Mouse (Mus musculus): ENCODE measurements around the gene Gm21915. TPM values are rescaled to one million over a fixed set of nuclear protein-coding genes. Genes with fewer than 3 reads are reported as not detected.

Gm21915 gene
- not detected in 2 replicates for polyA plus RNA-seq (2014; fragmentation: Nextera tagmentation; extraction: Ambion mirVana)

GRCm38 (mm10) chr9:40670313-40670712 is at the start of gene Gm21915:
Gene Gm21915 (plus strand): TSS chr9:40670613.
- H3K4me2 ChIP-seq (ENCODE audit: low read depth, low read length): no peak within 1 kb of the TSS
- 86% methylated on average over 3 of the region's 3 CpGs for WGBS
- no peaks in the 10 kb centered on the region for H3K27me3 ChIP-seq (ENCODE audit: control insufficient read depth, insufficient read depth, low read length)
- no peak within 1 kb of the TSS for H3K4me3 ChIP-seq (ENCODE audit: low read depth, low read length)
- H3K9ac ChIP-seq (replicated peaks; ENCODE audit: low read length): no peak within 1 kb of the TSS
- no peaks in the 10 kb centered on the region for H3K36me3 ChIP-seq (replicated peaks; ENCODE audit: control insufficient read depth, insufficient read depth, low read depth, low read length)
- ATAC-seq (replicated peaks; ENCODE audit: insufficient number of reproducible peaks, low FRiP score, low TSS enrichment, low read depth) (no peak), DNase-seq (ENCODE audit: low spot score) (no peak)
- H3K4me1 ChIP-seq (ENCODE audit: control insufficient read depth, insufficient read depth, low read length): no peaks in the 10 kb centered on the region
- H3K27ac ChIP-seq (replicated peaks; ENCODE audit: low read depth, low read length): no peak within 1 kb of the TSS
- no peaks in the 10 kb centered on the region for H3K9me3 ChIP-seq (replicated peaks; ENCODE audit: control insufficient read depth, low read length)

- Histone ChIP-seq H3K27ac (replicated peaks; ENCODE audit: low read depth, low read length) (no peak overlapping the region), H3K27me3 (ENCODE audit: control insufficient read depth, insufficient read depth, low read length) (no peaks in the 10 kb centered on the region), H3K9ac (replicated peaks; ENCODE audit: low read length) (no peak overlapping the region), H3K4me3 (ENCODE audit: low read depth, low read length) (no peak overlapping the region), H3K9me3 (replicated peaks; ENCODE audit: control insufficient read depth, low read length) (no peaks in the 10 kb centered on the region), H3K4me1 (ENCODE audit: control insufficient read depth, insufficient read depth, low read length) (no peaks in the 10 kb centered on the region), H3K4me2 (ENCODE audit: low read depth, low read length) (no peak overlapping the region), H3K36me3 (replicated peaks; ENCODE audit: control insufficient read depth, insufficient read depth, low read depth, low read length) (no peaks in the 10 kb centered on the region)
- WGBS: 96% methylated on average over 3 of the region's 3 CpGs
- ATAC-seq (replicated peaks; ENCODE audit: insufficient number of reproducible peaks, low FRiP score, low TSS enrichment, low read depth): no peak
- DNase-seq (ENCODE audit: low spot score): no peak
These were observed 48.1 kb upstream of the Gm21915 start for GRCm38 (mm10) chr9:40622265-40622664.

DNA sequence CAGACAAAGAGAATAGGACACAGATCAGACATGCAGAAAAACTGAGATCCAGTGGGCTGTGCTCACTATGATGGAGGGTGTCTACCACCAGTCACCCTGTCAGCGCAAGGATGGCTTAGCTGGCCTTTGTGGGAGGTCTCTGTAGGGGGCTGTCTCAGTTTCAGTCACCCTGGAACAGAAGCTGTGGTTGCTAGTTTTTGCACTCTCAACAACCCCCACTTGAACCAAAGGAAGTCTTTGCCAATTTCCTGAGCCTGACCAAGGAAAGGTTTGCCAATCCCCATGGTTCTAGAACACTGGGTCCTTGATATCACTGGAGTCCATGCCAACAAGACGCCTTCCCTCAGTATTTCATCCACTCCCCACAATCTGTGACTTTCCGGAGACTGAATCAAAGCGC is 47.6 kb upstream of the Gm21915 start:
- no peak overlapping the region for H3K4me3 ChIP-seq (ENCODE audit: low read depth, low read length)
- no peak overlapping the region for H3K9ac ChIP-seq (replicated peaks; ENCODE audit: low read length)
- no peaks in the 10 kb centered on the region for H3K4me1 ChIP-seq (ENCODE audit: control insufficient read depth, insufficient read depth, low read length)
- H3K9me3 ChIP-seq (replicated peaks; ENCODE audit: control insufficient read depth, low read length): no peaks in the 10 kb centered on the region
- no peak for DNase-seq (ENCODE audit: low spot score)
- H3K36me3 ChIP-seq (replicated peaks; ENCODE audit: control insufficient read depth, insufficient read depth, low read depth, low read length): no peaks in the 10 kb centered on the region
- ATAC-seq (replicated peaks; ENCODE audit: insufficient number of reproducible peaks, low FRiP score, low TSS enrichment, low read depth): no peak
- H3K27ac ChIP-seq (replicated peaks; ENCODE audit: low read depth, low read length): no peak overlapping the region
- H3K27me3 ChIP-seq (ENCODE audit: control insufficient read depth, insufficient read depth, low read length): no peaks in the 10 kb centered on the region
- H3K4me2 ChIP-seq (ENCODE audit: low read depth, low read length): no peak overlapping the region
- WGBS: 85% methylated on average over 4 of the region's 4 CpGs

- DNase-seq (ENCODE audit: low spot score) (no peak), ATAC-seq (replicated peaks; ENCODE audit: insufficient number of reproducible peaks, low FRiP score, low TSS enrichment, low read depth) (no peak)
- H3K4me2 ChIP-seq (ENCODE audit: low read depth, low read length): no peak overlapping the region
- WGBS: 89% methylated on average over 3 of the region's 3 CpGs
- H3K9ac ChIP-seq (replicated peaks; ENCODE audit: low read length): no peak overlapping the region
- no peak overlapping the region for H3K4me3 ChIP-seq (ENCODE audit: low read depth, low read length)
- no peaks in the 10 kb centered on the region for H3K4me1 ChIP-seq (ENCODE audit: control insufficient read depth, insufficient read depth, low read length)
- no peaks in the 10 kb centered on the region for H3K27me3 ChIP-seq (ENCODE audit: control insufficient read depth, insufficient read depth, low read length)
- no peak overlapping the region for H3K27ac ChIP-seq (replicated peaks; ENCODE audit: low read depth, low read length)
- no peaks in the 10 kb centered on the region for H3K36me3 ChIP-seq (replicated peaks; ENCODE audit: control insufficient read depth, insufficient read depth, low read depth, low read length)
- H3K9me3 ChIP-seq (replicated peaks; ENCODE audit: control insufficient read depth, low read length): no peaks in the 10 kb centered on the region
These were observed 45.1 kb upstream of the Gm21915 start for GRCm38 (mm10) chr9:40625341-40625740.

DNA sequence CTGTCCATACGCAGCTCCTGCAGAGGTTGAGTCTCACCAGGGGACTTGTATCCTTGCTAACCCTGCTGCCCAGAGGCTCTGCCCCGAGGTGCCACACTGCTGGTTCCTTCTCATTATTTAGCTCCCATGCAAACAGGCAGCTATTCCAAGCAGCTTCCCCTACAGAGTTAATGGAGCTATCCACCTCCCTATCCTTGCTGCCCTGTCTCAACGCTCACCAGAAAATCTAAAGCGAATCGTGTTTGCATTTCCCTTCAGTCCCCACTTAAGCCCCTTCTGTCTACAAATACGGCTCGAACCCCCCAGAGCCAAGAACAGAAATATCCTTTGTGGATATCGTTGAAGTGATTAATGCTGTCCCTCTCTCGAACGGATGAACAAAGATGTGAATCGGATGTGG is 43.8 kb upstream of the Gm21915 start:
- H3K4me1 ChIP-seq (ENCODE audit: control insufficient read depth, insufficient read depth, low read length): no peaks in the 10 kb centered on the region
- ATAC-seq (replicated peaks; ENCODE audit: insufficient number of reproducible peaks, low FRiP score, low TSS enrichment, low read depth) (no peak), DNase-seq (ENCODE audit: low spot score) (no peak)
- no peak overlapping the region for H3K4me2 ChIP-seq (ENCODE audit: low read depth, low read length)
- no peak overlapping the region for H3K27ac ChIP-seq (replicated peaks; ENCODE audit: low read depth, low read length)
- 47% methylated on average over 11 of the region's 11 CpGs for WGBS
- no peaks in the 10 kb centered on the region for H3K9me3 ChIP-seq (replicated peaks; ENCODE audit: control insufficient read depth, low read length)
- no peak overlapping the region for H3K4me3 ChIP-seq (ENCODE audit: low read depth, low read length)
- H3K36me3 ChIP-seq (replicated peaks; ENCODE audit: control insufficient read depth, insufficient read depth, low read depth, low read length): no peaks in the 10 kb centered on the region
- no peaks in the 10 kb centered on the region for H3K27me3 ChIP-seq (ENCODE audit: control insufficient read depth, insufficient read depth, low read length)
- no peak overlapping the region for H3K9ac ChIP-seq (replicated peaks; ENCODE audit: low read length)

DNA sequence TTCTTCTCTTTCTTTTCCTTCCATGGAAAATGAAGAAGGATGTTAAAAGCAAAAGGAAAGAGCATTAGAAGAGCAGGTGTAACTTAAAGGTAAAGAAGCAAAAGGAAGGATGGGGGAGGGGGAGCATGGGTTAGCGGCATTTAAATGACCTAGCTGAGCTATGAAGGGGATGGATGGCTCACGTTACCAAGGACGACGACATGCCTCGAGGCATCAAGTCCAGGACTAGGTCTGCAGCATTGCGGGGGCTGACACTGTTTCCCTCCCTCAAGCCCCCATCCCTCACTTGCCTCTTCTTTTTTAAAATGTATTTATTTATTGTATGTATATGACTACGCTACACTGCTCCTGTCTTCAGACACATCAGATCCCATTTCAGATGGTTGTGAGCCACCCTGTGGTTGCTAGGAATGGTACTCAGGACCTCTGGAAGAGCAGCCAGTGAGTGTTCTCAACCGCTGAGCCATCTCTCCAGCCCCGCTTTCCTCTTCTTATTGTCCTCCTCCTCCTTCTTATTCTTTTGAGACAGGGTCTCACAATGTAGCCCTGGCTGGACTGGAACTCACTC is 43.2 kb upstream of the Gm21915 start:
- no peak overlapping the region for H3K4me3 ChIP-seq (ENCODE audit: low read depth, low read length)
- H3K4me2 ChIP-seq (ENCODE audit: low read depth, low read length): no peak overlapping the region
- H3K36me3 ChIP-seq (replicated peaks; ENCODE audit: control insufficient read depth, insufficient read depth, low read depth, low read length): no peaks in the 10 kb centered on the region
- H3K4me1 ChIP-seq (ENCODE audit: control insufficient read depth, insufficient read depth, low read length): no peaks in the 10 kb centered on the region
- WGBS: 26% methylated on average over 9 of the region's 9 CpGs
- H3K27me3 ChIP-seq (ENCODE audit: control insufficient read depth, insufficient read depth, low read length): no peaks in the 10 kb centered on the region
- ATAC-seq (replicated peaks; ENCODE audit: insufficient number of reproducible peaks, low FRiP score, low TSS enrichment, low read depth): no peak
- no peak overlapping the region for H3K27ac ChIP-seq (replicated peaks; ENCODE audit: low read depth, low read length)
- H3K9ac ChIP-seq (replicated peaks; ENCODE audit: low read length): no peak overlapping the region
- peak; percentile 26 for DNase-seq (ENCODE audit: low spot score)
- no peaks in the 10 kb centered on the region for H3K9me3 ChIP-seq (replicated peaks; ENCODE audit: control insufficient read depth, low read length)

GRCm38 (mm10) chr9:40628130-40629069 is 42.0 kb upstream of the Gm21915 start:
- no peak for ATAC-seq (replicated peaks; ENCODE audit: insufficient number of reproducible peaks, low FRiP score, low TSS enrichment, low read depth)
- H3K27me3 ChIP-seq (ENCODE audit: control insufficient read depth, insufficient read depth, low read length): no peaks in the 10 kb centered on the region
- H3K4me1 ChIP-seq (ENCODE audit: control insufficient read depth, insufficient read depth, low read length): no peaks in the 10 kb centered on the region
- no peak overlapping the region for H3K27ac ChIP-seq (replicated peaks; ENCODE audit: low read depth, low read length)
- peak; percentile 77 for DNase-seq (ENCODE audit: low spot score)
- H3K36me3 ChIP-seq (replicated peaks; ENCODE audit: control insufficient read depth, insufficient read depth, low read depth, low read length): no peaks in the 10 kb centered on the region
- H3K9ac ChIP-seq (replicated peaks; ENCODE audit: low read length): no peak overlapping the region
- no peak overlapping the region for H3K4me3 ChIP-seq (ENCODE audit: low read depth, low read length)
- 65% methylated on average over 20 of the region's 20 CpGs for WGBS
- no peak overlapping the region for H3K4me2 ChIP-seq (ENCODE audit: low read depth, low read length)
- no peaks in the 10 kb centered on the region for H3K9me3 ChIP-seq (replicated peaks; ENCODE audit: control insufficient read depth, low read length)

DNA sequence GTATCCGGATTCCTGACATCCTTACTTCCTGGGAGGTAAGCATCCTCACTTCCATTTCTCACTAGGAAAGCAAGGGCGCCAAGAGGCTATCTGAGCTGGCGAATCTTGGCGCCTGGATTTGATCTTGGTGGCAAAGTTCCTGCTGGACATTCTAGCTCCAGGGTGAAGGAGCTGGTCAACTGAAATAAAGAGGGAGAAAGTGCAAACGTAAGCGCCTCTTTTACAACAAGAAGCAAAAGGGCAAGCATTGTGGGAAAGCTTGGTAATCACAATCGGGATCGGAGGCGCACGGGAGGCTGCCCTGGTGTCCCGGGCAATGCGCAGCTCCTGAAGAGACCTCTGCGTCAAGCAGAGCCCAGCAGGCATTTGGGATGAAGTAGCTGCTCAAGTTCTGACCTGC is 41.0 kb upstream of the Gm21915 start:
- Histone ChIP-seq H3K36me3 (replicated peaks; ENCODE audit: control insufficient read depth, insufficient read depth, low read depth, low read length) (no peaks in the 10 kb centered on the region), H3K4me3 (ENCODE audit: low read depth, low read length) (no peak overlapping the region), H3K27me3 (ENCODE audit: control insufficient read depth, insufficient read depth, low read length) (no peaks in the 10 kb centered on the region), H3K9ac (replicated peaks; ENCODE audit: low read length) (no peak overlapping the region), H3K9me3 (replicated peaks; ENCODE audit: control insufficient read depth, low read length) (no peaks in the 10 kb centered on the region), H3K4me2 (ENCODE audit: low read depth, low read length) (no peak overlapping the region), H3K27ac (replicated peaks; ENCODE audit: low read depth, low read length) (no peak overlapping the region), H3K4me1 (ENCODE audit: control insufficient read depth, insufficient read depth, low read length) (no peaks in the 10 kb centered on the region)
- 48% methylated on average over 13 of the region's 13 CpGs for WGBS
- ATAC-seq (replicated peaks; ENCODE audit: insufficient number of reproducible peaks, low FRiP score, low TSS enrichment, low read depth) (no peak), DNase-seq (ENCODE audit: low spot score) (no peak)

Data from embryonic facial prominence, embryonic 11.5 days (tissue).